Mouse (Mus musculus): Measurements from ENCODE around the gene Relch.

The Relch gene

DNA sequence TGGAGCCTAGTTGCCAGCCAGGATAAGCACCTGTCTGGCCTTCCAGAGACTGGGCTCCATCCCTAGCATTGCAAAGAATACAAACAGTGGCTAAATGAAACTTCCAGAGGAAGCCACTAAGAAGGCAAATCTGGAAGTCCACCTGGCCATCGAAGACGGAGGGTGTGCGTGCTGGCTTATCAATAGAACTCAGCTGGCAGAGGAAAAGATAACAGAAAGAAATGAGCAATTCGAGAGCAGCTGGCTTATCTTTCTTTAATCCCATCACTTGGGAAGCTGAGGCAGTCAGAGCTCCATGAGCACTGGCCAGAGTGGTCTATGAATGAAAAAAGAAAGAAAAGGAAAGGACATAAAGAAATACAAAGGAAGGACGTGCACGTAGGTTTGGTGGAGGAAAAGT, 136.9 kb downstream of the Relch start:
- no peak for DNase-seq

DNA sequence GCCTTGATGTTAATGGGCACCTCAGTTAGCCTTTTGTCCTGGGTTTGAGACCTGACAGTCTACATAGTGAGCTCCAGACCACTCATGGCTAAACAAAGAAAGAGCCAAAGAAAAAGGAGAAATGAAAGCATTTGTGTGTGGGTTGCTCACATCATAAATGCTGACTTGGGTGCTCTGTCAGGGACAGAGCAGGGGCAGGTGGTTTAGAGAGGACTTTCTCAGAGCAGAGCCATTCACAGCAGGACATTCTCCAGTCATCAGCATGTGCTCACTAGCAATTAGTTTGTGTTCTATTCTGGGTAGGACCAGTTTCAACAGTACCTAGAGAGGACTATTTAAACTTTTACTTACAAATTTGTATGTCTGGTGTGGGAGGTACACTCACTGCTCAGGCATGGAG, 137.6 kb downstream of the Relch start:
- DNase-seq: no peak

DNA sequence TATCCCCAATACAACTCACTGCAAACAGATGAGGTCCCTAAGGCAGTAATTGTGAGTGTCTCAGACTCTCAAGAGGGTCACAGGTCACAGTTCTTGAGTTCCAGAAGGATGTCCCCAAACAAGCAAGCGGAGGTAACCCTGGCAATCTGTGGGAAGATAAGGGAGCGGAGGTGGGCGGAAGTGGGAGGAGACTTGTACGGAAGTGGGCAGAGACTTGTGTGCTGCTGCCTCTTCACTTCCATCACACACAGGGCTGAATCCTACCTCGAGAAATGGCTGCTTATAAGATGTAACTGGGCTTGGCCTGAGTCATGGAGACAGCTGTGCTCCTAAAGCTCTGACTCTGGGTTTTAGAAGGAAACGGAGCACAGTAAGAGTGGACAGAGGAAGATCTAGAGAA, 139.3 kb downstream of the Relch start:
- DNase-seq: no peak

DNA sequence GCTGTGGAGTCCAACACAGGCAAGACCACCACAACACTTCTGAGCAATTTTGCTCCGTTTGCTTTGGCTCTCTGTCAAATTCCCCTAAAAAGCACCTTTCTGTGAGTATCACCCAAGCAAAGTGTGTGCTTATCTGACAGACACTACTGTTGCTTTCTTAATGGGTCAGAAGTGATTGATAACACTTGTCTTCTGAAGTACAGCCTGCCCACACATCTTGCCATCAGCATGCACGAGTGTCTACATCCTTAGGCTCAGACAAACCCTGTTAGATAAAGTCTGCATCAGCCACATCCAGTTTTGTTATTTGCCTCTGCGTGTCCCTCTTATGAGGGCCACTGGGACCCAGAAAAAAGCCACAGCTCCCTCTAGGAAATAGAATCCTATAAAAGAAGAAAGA, 140.6 kb downstream of the Relch start:
- no peak for DNase-seq
